Mouse (Mus musculus) 416B (cell line): ENCODE results near the gene Ceacam19.
A peak's percentile ranks its signal among the peaks of the same experiment; 100 is the strongest.

Source experiments
- DNase-seq: peaks from one replicate; pipeline ENCODE4 v3.0.0; 2011; ENCODE audit warnings: low read depth

Ceacam19 gene

GRCm38 (mm10) chr7:19840936-19841335 lies 46.8 kb downstream of the Ceacam19 start:
- no peak for DNase-seq

GRCm38 (mm10) chr7:19840371-19840770 lies 47.4 kb downstream of the Ceacam19 start:
- DNase-seq = no peak

DNA sequence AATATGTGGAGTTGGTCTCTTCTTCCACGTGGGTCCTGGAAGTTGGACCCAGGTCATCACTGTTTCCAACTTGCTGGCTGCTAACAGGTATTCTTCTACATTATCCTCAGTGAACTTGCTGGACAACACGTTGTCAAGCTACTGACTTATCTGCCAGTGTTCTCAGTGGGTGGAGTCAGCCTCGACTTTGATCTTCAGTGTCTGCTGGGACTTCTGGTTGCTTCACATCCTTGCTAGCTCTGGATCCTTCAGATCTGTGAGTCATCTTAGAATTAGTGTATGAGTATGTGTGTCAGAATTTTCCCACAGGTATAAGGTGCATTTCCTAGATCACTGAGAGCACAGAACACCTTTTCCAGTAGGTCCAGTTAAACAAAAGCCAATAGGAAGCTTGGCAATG lies 50.9 kb downstream of the Ceacam19 start:
- DNase-seq = peak; percentile 68

DNA sequence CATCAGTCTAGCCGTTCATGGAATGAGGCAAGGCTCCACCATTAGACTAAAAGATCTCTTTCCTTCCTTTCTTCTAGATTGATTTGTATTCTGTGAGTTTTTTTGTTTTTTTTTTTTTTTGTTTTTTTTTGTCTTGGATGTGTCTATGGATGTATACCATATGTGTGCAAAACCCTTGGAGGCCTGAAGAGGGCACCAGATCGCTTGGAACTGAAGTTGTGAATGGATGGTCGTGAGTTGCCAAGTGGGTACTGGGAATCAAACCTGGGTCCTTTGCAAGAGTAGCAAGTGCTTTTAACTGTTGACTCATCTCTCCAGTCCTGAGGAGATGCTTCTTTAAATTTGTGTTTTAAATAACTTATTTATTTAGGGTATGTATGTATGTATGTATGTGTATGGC lies 53.7 kb downstream of the Ceacam19 start:
- no peak for DNase-seq

GRCm38 (mm10) chr7:19831837-19832236 lies 55.9 kb downstream of the Ceacam19 start:
- peak; percentile 72 for DNase-seq

- DNase-seq = peak; percentile 98
These were observed 57.0 kb downstream of the Ceacam19 start for GRCm38 (mm10) chr7:19830682-19831156.

DNA sequence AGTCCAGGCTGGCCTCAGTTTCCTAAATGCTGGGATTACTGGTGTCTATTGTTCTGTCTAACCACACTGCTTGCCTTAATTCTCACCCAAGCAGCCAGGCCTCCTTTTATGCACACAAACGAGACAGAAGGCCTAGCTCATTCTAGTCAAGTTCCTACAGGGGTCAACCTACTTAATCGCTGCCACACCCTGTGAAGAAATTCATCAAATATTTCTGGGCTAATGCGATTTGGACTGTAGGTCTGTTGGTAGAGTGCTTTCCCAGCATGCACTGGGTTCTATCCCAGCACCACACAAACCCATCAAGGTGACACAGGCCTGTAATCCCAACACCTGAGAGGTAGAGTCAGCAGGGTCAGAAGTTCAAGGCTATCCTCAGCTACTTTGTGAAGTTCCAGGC lies 58.1 kb downstream of the Ceacam19 start:
- no peak for DNase-seq

GRCm38 (mm10) chr7:19826756-19827155 lies 61.0 kb downstream of the Ceacam19 start:
- no peak for DNase-seq
